Mouse (Mus musculus): ENCODE measurements around the gene Thap8. TPM values are rescaled to one million over a fixed set of nuclear protein-coding genes. Genes with fewer than 3 reads are reported as not detected.
A peak's percentile ranks its signal among the peaks of the same experiment; 100 is the strongest.
"Not testable (repeated sequence)": the region's sequence is repeated elsewhere in the genome, so short reads cannot be mapped to it uniquely, and the experiment has no call there.

Thap8 gene
- under 1 TPM; 0.36 to 0.50 (median 0.38) TPM for total RNA-seq (2022)

GRCm38 (mm10) chr7:30279951-30280669, at the start of gene Thap8, which contains the start of gene Wdr62:
Thap8 (plus strand) TSS chr7:30280094.
Wdr62 (minus strand) TSS chr7:30280419.
- DNase-seq (ENCODE audit: low spot score in 2 of 2), result peak; percentile 78 to 84

GRCm38 (mm10) chr7:30231328-30231668, 48.6 kb upstream of the Thap8 start:
- no peak for DNase-seq (ENCODE audit: low spot score in 2 of 2)

- DNase-seq (ENCODE audit: low spot score in 2 of 2), result peak; percentile 97 to 99
These were observed 48.0 kb upstream of the Thap8 start, which contains the start of the genes Polr2i and Tbcb for GRCm38 (mm10) chr7:30231669-30232454. Polr2i (plus strand) TSS chr7:30231948. Tbcb (minus strand) TSS chr7:30232272.

GRCm38 (mm10) chr7:30232631-30233148, 47.2 kb upstream of the Thap8 start:
- no peak for DNase-seq (ENCODE audit: low spot score in 2 of 2)

GRCm38 (mm10) chr7:30233387-30233786, 46.5 kb upstream of the Thap8 start:
- DNase-seq (ENCODE audit: low spot score in 2 of 2), result no peak

- no peak for DNase-seq (ENCODE audit: low spot score in 2 of 2)
These were observed 45.5 kb upstream of the Thap8 start for GRCm38 (mm10) chr7:30234276-30234858.

GRCm38 (mm10) chr7:30235091-30235490, 44.8 kb upstream of the Thap8 start:
- DNase-seq (ENCODE audit: low spot score in 2 of 2), result no peak

GRCm38 (mm10) chr7:30235625-30236024, 44.3 kb upstream of the Thap8 start, which contains the start of gene Ovol3:
Ovol3 (minus strand) TSS chr7:30235725.
- no peak for DNase-seq (ENCODE audit: low spot score in 2 of 2)

GRCm38 (mm10) chr7:30237374-30237773, 42.5 kb upstream of the Thap8 start:
- DNase-seq (ENCODE audit: low spot score in 2 of 2), result not testable (repeated sequence)

GRCm38 (mm10) chr7:30251956-30252954, 27.6 kb upstream of the Thap8 start:
- DNase-seq (ENCODE audit: low spot score in 2 of 2), result no peak

GRCm38 (mm10) chr7:30265041-30265440, 14.9 kb upstream of the Thap8 start:
- no peak for DNase-seq (ENCODE audit: low spot score in 2 of 2)

- DNase-seq (ENCODE audit: low spot score in 2 of 2), result no peak
These were observed 14.4 kb upstream of the Thap8 start for GRCm38 (mm10) chr7:30265531-30265930.

GRCm38 (mm10) chr7:30265935-30266334, 14.0 kb upstream of the Thap8 start:
- no peak for DNase-seq (ENCODE audit: low spot score in 2 of 2)

GRCm38 (mm10) chr7:30266780-30267179, 13.1 kb upstream of the Thap8 start:
- DNase-seq (ENCODE audit: low spot score in 2 of 2), result no peak

GRCm38 (mm10) chr7:30269641-30270040, 10.3 kb upstream of the Thap8 start:
- no peak for DNase-seq (ENCODE audit: low spot score in 2 of 2)

- DNase-seq (ENCODE audit: low spot score in 2 of 2), result no peak
These were observed 5.5 kb upstream of the Thap8 start for GRCm38 (mm10) chr7:30274383-30274782.

GRCm38 (mm10) chr7:30278911-30279310, 983 bp upstream of the Thap8 start:
- no peak for DNase-seq (ENCODE audit: low spot score in 2 of 2)

- DNase-seq (ENCODE audit: low spot score in 2 of 2), result no peak
These were observed 358 bp upstream of the Thap8 start for GRCm38 (mm10) chr7:30279536-30279935.

GRCm38 (mm10) chr7:30280670-30281138, 810 bp downstream of the Thap8 start:
- peak; percentile 79 to 89 for DNase-seq (ENCODE audit: low spot score in 2 of 2)

GRCm38 (mm10) chr7:30281522-30281921, 1.6 kb downstream of the Thap8 start:
- DNase-seq (ENCODE audit: low spot score in 2 of 2), result no peak
